Mouse (Mus musculus): Measurements from ENCODE around the gene Vmn1r142.
"Not testable (repeated sequence)": the region's sequence is repeated elsewhere in the genome, so short reads cannot be mapped to it uniquely, and the experiment has no call there.

GRCm38 (mm10) chr7:22118145-22118544 is 45.7 kb downstream of the Vmn1r142 start, which contains the start of gene Gm16451:
- not testable (repeated sequence) for TF ChIP-seq CTCF (IDR thresholded peaks at IDR 0.05; ENCODE audit: borderline replicate concordance, control insufficient read depth, extremely low read depth, insufficient read depth, low read length, poor library complexity); POLR2A (IDR thresholded peaks at IDR 0.05; ENCODE audit: control insufficient read depth, extremely low read depth, insufficient read depth, low read length, poor library complexity)
